Mouse (Mus musculus): ENCODE data around the gene Gtf3c6. TPM values are rescaled to one million over a fixed set of nuclear protein-coding genes. Genes with fewer than 3 reads are reported as not detected.

Gene Gtf3c6
- polyA plus RNA-seq, 1 experiment from 2014 or later = 147 TPM

DNA sequence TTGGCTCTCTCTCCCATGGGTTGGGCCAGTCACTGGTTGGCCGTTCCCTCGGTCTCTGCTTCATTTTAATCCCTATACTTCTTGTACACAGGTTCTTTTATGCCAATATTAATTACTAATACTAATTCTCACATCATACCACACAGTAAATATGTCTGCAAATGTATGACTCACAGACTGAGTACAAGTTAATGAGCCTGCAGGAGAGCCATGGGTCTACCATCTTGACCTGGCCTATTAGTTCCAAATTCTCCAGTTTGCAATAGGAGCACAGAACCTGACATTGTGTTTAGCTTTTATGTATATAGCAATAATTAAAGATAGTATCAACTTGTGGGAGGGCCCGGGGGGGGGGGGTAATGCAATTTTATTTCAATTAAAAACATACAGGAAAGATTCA lies 27.1 kb upstream of the Gtf3c6 start:
- H3K9me3 ChIP-seq (ENCODE audit: control insufficient read depth, low read length) = no peaks in the 10 kb centered on the region
- H3K36me3 ChIP-seq (ENCODE audit: control insufficient read depth, insufficient read depth, low read length) = peaks cover 21% of the 10 kb centered on the region; the same call in 1 of the 2 replicates
- H3K4me1 ChIP-seq (ENCODE audit: control insufficient read depth, insufficient read depth, low read length) = no peaks in the 10 kb centered on the region
- H3K4me2 ChIP-seq (replicated peaks; ENCODE audit: low read depth, low read length) = no peak overlapping the region
- H3K4me3 ChIP-seq (ENCODE audit: low read length) = no peak overlapping the region
- WGBS = 85% methylated on average over 3 of the region's 3 CpGs
- no peak overlapping the region for H3K9ac ChIP-seq (ENCODE audit: low read depth, low read length)
- no peak overlapping the region for H3K27ac ChIP-seq (ENCODE audit: low read depth, low read length)
- H3K27me3 ChIP-seq (ENCODE audit: control insufficient read depth, insufficient read depth, low read length) = no peaks in the 10 kb centered on the region
- ATAC-seq (ENCODE audit: low FRiP score, low TSS enrichment) = no peak

DNA sequence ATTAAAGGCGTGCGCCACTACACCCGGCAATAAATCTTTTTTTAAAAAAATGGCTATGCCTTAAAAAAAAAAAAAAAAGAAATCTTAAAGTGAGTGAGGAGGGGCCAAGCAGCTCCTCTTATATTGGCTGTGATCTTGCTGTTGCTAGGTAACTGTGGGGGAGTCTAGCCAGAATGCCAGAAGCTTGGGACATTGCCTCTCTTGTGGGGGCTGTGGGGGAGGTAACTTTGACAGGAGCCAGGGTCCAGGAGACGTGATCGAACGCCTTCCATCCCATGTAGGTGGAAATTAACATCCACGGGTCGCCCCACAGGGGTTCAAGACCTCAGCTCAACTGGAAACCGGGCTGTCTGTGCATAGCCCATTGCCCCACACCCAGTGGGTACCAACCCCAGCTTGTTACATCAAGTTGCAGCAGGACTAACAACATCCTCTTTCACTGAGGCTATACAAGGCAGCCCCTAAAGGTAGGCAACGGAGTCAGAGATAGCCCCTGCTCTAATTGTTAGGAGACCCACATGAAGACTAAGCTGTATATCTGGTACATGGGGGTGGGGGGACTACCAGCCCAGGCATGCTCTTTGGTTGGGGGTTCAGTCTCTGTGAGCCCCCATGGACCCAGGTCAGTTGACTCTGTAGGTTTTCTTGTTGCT lies 26.4 kb upstream of the Gtf3c6 start:
- Histone ChIP-seq H3K9ac (ENCODE audit: low read depth, low read length) (no peak overlapping the region), H3K27me3 (ENCODE audit: control insufficient read depth, insufficient read depth, low read length) (no peaks in the 10 kb centered on the region), H3K4me3 (ENCODE audit: low read length) (no peak overlapping the region), H3K4me1 (ENCODE audit: control insufficient read depth, insufficient read depth, low read length) (no peaks in the 10 kb centered on the region), H3K9me3 (ENCODE audit: control insufficient read depth, low read length) (no peaks in the 10 kb centered on the region), H3K27ac (ENCODE audit: low read depth, low read length) (no peak overlapping the region), H3K4me2 (replicated peaks; ENCODE audit: low read depth, low read length) (no peak overlapping the region), H3K36me3 (ENCODE audit: control insufficient read depth, insufficient read depth, low read length) (peaks cover 15% of the 10 kb centered on the region; the same call in 1 of the 2 replicates)
- 0 out of 2 replicates have a peak, but pooled peaks have one; percentile 46 for ATAC-seq (ENCODE audit: low FRiP score, low TSS enrichment)
- WGBS = 73% methylated on average over 10 of the region's 10 CpGs

DNA sequence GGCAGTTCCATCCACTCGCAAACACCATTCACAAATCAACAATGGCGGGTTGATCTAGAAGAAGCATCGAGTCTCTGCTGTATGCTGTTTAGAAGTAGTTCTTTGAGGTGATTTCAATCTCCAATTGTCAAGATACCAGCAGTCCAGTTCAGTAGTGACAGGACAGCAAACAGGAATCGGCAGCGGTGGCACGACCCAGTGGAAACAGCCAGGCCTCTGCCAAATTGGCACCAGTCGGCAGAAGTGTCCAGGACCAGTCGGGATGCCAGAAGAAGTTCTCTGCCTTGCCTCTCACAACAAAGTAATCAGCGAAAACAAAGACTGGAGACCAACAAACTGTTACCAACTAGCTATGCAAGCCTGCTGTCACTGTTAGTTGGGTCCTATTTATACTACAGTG lies 25.7 kb upstream of the Gtf3c6 start:
- Histone ChIP-seq H3K9ac (ENCODE audit: low read depth, low read length) (no peak overlapping the region), H3K4me1 (ENCODE audit: control insufficient read depth, insufficient read depth, low read length) (no peaks in the 10 kb centered on the region), H3K36me3 (ENCODE audit: control insufficient read depth, insufficient read depth, low read length) (peaks cover 14% of the 10 kb centered on the region; the same call in 1 of the 2 replicates), H3K4me3 (ENCODE audit: low read length) (no peak overlapping the region), H3K27ac (ENCODE audit: low read depth, low read length) (no peak overlapping the region), H3K9me3 (ENCODE audit: control insufficient read depth, low read length) (no peaks in the 10 kb centered on the region), H3K27me3 (ENCODE audit: control insufficient read depth, insufficient read depth, low read length) (no peaks in the 10 kb centered on the region), H3K4me2 (replicated peaks; ENCODE audit: low read depth, low read length) (no peak overlapping the region)
- 95% methylated on average over 9 of the region's 9 CpGs for WGBS
- ATAC-seq (ENCODE audit: low FRiP score, low TSS enrichment) = no peak

DNA sequence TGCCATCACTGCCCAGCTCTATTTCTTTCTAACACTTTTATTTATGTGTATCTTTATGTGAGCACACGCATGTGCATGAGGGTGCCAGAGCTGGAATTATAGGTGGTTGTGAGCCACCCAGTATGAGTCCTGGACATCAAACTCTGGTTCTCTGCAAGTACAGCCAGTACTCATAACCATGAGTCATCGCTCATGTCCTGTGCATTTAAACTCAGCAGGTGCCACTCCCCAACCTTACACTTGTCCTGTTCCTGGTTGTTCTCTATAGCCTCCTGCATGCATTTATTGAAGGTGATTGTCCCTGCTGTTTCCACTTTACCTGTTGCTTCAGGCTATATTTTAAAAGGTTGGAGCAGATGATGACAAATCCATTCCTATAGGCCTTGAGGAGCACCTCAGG lies 23.7 kb upstream of the Gtf3c6 start:
- Histone ChIP-seq H3K4me2 (replicated peaks; ENCODE audit: low read depth, low read length) (no peak overlapping the region), H3K9ac (ENCODE audit: low read depth, low read length) (no peak overlapping the region), H3K4me3 (ENCODE audit: low read length) (no peak overlapping the region), H3K4me1 (ENCODE audit: control insufficient read depth, insufficient read depth, low read length) (no peaks in the 10 kb centered on the region), H3K9me3 (ENCODE audit: control insufficient read depth, low read length) (no peaks in the 10 kb centered on the region), H3K36me3 (ENCODE audit: control insufficient read depth, insufficient read depth, low read length) (peaks cover 9% of the 10 kb centered on the region; the same call in 1 of the 2 replicates), H3K27me3 (ENCODE audit: control insufficient read depth, insufficient read depth, low read length) (no peaks in the 10 kb centered on the region), H3K27ac (ENCODE audit: low read depth, low read length) (no peak overlapping the region)
- 97% methylated on average over 2 of the region's 2 CpGs for WGBS
- no peak for ATAC-seq (ENCODE audit: low FRiP score, low TSS enrichment)

DNA sequence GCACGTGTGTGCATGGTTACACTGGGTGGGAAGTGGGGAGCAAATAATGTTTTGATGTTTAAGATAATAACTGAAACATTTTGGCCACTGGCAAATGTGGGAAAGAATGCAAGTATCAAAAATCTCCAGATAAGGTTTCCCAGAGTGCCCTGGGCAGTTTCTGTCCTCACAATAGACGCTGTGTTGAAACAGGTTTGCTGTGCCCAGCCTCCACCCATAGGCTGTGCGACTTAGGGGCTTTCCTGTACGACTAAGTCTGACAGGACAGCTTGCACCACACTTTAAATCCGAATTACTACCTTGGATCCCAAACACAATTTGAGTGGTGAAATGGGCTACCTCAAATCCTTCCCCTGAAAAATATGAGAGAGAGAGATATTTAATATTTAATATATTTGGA lies 20.4 kb upstream of the Gtf3c6 start:
- no peak for ATAC-seq (ENCODE audit: low FRiP score, low TSS enrichment)
- Histone ChIP-seq H3K4me2 (replicated peaks; ENCODE audit: low read depth, low read length) (no peak overlapping the region), H3K4me1 (ENCODE audit: control insufficient read depth, insufficient read depth, low read length) (no peaks in the 10 kb centered on the region), H3K27me3 (ENCODE audit: control insufficient read depth, insufficient read depth, low read length) (no peaks in the 10 kb centered on the region), H3K9me3 (ENCODE audit: control insufficient read depth, low read length) (no peaks in the 10 kb centered on the region), H3K36me3 (ENCODE audit: control insufficient read depth, insufficient read depth, low read length) (no peaks in the 10 kb centered on the region), H3K9ac (ENCODE audit: low read depth, low read length) (no peak overlapping the region), H3K4me3 (ENCODE audit: low read length) (no peak overlapping the region), H3K27ac (ENCODE audit: low read depth, low read length) (no peak overlapping the region)
- WGBS = 63% methylated on average over 5 of the region's 5 CpGs

DNA sequence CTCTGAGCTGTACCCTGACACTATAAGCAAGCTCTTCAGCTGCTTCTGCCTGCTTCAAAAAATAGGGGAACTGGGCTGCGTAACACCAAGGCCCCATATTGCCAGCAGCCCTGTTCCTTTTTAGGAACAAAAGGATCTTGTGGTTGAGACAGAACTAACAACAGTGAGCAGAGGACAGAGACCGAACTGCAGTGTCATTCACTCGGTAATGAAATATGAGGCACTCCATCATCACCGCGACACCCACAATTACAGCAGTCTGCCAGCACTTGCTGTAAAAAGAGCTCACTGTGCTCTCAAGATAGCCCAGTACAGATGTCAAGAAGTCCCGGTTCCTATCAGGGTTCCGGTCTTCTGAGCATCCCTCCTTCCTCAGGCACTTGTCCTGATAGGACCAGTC lies 18.1 kb upstream of the Gtf3c6 start:
- Histone ChIP-seq H3K4me1 (ENCODE audit: control insufficient read depth, insufficient read depth, low read length) (no peaks in the 10 kb centered on the region), H3K4me3 (ENCODE audit: low read length) (no peak overlapping the region), H3K36me3 (ENCODE audit: control insufficient read depth, insufficient read depth, low read length) (no peaks in the 10 kb centered on the region), H3K27me3 (ENCODE audit: control insufficient read depth, insufficient read depth, low read length) (no peaks in the 10 kb centered on the region), H3K27ac (ENCODE audit: low read depth, low read length) (no peak overlapping the region), H3K4me2 (replicated peaks; ENCODE audit: low read depth, low read length) (no peak overlapping the region), H3K9me3 (ENCODE audit: control insufficient read depth, low read length) (no peaks in the 10 kb centered on the region), H3K9ac (ENCODE audit: low read depth, low read length) (no peak overlapping the region)
- no peak for ATAC-seq (ENCODE audit: low FRiP score, low TSS enrichment)
- 69% methylated on average over 7 of the region's 7 CpGs for WGBS

DNA sequence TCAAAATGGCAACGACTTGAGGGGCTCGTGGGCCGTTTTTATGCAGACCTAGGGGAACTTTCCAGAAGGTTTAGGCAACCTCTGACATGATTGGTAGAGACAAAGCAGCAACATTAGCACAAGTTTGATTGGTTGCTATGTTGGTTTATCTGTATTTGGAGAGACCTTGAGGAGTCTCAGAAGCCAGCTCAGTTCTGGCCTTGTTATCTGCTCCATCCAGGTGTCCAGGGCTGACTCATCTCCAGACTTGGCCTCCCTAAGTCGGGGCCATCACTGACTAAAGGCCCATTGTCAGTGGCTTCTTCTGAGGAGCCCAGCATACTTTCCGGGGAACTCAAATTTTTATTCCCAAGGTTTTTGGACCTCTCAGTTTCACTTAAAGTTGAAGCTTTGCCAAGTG lies 16.0 kb upstream of the Gtf3c6 start:
- ATAC-seq (ENCODE audit: low FRiP score, low TSS enrichment) = no peak
- 85% methylated on average over 5 of the region's 5 CpGs for WGBS
- no peaks in the 10 kb centered on the region for H3K36me3 ChIP-seq (ENCODE audit: control insufficient read depth, insufficient read depth, low read length)

DNA sequence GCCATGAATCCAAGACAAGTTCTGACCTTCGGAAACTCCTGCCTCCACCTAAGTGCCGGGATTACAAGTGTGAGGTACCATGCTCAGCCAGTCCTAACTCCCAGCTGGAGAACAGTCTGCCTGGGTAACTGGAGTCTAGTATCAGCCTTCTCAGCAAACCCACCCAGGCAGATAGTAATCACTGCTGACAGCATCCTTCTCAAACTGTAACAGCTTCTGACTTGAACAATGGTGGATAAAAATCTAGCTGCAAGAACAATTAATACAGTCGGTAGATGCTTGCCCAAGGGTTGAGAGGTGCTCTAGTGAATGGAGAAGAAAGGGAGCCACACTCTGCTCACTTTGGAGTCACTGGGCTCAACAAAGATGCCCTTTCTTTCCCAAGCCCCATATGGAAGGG lies 13.3 kb upstream of the Gtf3c6 start:
- no peak overlapping the region for H3K9ac ChIP-seq (ENCODE audit: low read depth, low read length)
- H3K4me1 ChIP-seq (ENCODE audit: control insufficient read depth, insufficient read depth, low read length) = no peaks in the 10 kb centered on the region
- H3K27ac ChIP-seq (ENCODE audit: low read depth, low read length) = no peak overlapping the region
- no peak overlapping the region for H3K4me2 ChIP-seq (replicated peaks; ENCODE audit: low read depth, low read length)
- H3K9me3 ChIP-seq (ENCODE audit: control insufficient read depth, low read length) = no peaks in the 10 kb centered on the region
- no peak for ATAC-seq (ENCODE audit: low FRiP score, low TSS enrichment)
- H3K36me3 ChIP-seq (ENCODE audit: control insufficient read depth, insufficient read depth, low read length) = no peaks in the 10 kb centered on the region
- WGBS = 89% methylated on average over 3 of the region's 3 CpGs
- no peak overlapping the region for H3K4me3 ChIP-seq (ENCODE audit: low read length)
- no peaks in the 10 kb centered on the region for H3K27me3 ChIP-seq (ENCODE audit: control insufficient read depth, insufficient read depth, low read length)

More for the DNA sequence above, 16.0 kb upstream of the Gtf3c6 start:
- no peaks in the 10 kb centered on the region for H3K4me1 ChIP-seq (ENCODE audit: control insufficient read depth, insufficient read depth, low read length)
- H3K27ac ChIP-seq (ENCODE audit: low read depth, low read length) = no peak overlapping the region
- no peak overlapping the region for H3K9ac ChIP-seq (ENCODE audit: low read depth, low read length)
- H3K27me3 ChIP-seq (ENCODE audit: control insufficient read depth, insufficient read depth, low read length) = no peaks in the 10 kb centered on the region
- no peak overlapping the region for H3K4me2 ChIP-seq (replicated peaks; ENCODE audit: low read depth, low read length)
- no peaks in the 10 kb centered on the region for H3K9me3 ChIP-seq (ENCODE audit: control insufficient read depth, low read length)
- no peak overlapping the region for H3K4me3 ChIP-seq (ENCODE audit: low read length)

DNA sequence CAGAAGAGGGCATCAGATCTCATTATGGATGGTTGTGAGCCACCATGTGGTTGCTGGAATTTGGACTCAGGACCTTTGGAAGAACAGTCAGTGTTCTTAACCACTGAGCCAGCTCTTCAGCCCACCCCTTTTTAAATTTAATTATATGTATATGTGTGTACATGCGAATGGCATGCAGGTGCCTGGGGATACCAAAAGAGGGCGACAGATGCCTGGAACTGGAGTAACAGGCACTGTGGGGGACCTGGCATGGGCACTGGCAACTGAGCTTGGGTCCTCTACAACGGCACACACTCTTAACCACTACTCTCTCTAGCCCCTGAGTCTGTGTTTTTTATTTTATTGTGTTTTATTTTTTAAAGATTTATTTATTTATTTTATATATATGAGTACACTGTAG lies 7.0 kb upstream of the Gtf3c6 start:
- no peaks in the 10 kb centered on the region for H3K36me3 ChIP-seq (ENCODE audit: control insufficient read depth, insufficient read depth, low read length)
- ATAC-seq (ENCODE audit: low FRiP score, low TSS enrichment) = no peak
- no peak overlapping the region for H3K9ac ChIP-seq (ENCODE audit: low read depth, low read length)
- H3K27me3 ChIP-seq (ENCODE audit: control insufficient read depth, insufficient read depth, low read length) = no peaks in the 10 kb centered on the region
- H3K4me2 ChIP-seq (replicated peaks; ENCODE audit: low read depth, low read length) = no peak overlapping the region
- H3K9me3 ChIP-seq (ENCODE audit: control insufficient read depth, low read length) = no peaks in the 10 kb centered on the region
- H3K4me3 ChIP-seq (ENCODE audit: low read length) = no peak overlapping the region
- 83% methylated on average over 3 of the region's 3 CpGs for WGBS
- no peaks in the 10 kb centered on the region for H3K4me1 ChIP-seq (ENCODE audit: control insufficient read depth, insufficient read depth, low read length)
- no peak overlapping the region for H3K27ac ChIP-seq (ENCODE audit: low read depth, low read length)

Data from kidney, embryonic 14.5 days (tissue).